Mouse (Mus musculus): ENCODE data around the gene Zfp354c. TPM values are rescaled to one million over a fixed set of nuclear protein-coding genes. Genes with fewer than 3 reads are reported as not detected.
A peak's percentile ranks its signal among the peaks of the same experiment; 100 is the strongest.

Gene Zfp354c
- polyA plus RNA-seq (2015; fragmentation: Nextera tagmentation; extraction: Ambion mirVana) = 1.7 TPM in 2 replicates

DNA sequence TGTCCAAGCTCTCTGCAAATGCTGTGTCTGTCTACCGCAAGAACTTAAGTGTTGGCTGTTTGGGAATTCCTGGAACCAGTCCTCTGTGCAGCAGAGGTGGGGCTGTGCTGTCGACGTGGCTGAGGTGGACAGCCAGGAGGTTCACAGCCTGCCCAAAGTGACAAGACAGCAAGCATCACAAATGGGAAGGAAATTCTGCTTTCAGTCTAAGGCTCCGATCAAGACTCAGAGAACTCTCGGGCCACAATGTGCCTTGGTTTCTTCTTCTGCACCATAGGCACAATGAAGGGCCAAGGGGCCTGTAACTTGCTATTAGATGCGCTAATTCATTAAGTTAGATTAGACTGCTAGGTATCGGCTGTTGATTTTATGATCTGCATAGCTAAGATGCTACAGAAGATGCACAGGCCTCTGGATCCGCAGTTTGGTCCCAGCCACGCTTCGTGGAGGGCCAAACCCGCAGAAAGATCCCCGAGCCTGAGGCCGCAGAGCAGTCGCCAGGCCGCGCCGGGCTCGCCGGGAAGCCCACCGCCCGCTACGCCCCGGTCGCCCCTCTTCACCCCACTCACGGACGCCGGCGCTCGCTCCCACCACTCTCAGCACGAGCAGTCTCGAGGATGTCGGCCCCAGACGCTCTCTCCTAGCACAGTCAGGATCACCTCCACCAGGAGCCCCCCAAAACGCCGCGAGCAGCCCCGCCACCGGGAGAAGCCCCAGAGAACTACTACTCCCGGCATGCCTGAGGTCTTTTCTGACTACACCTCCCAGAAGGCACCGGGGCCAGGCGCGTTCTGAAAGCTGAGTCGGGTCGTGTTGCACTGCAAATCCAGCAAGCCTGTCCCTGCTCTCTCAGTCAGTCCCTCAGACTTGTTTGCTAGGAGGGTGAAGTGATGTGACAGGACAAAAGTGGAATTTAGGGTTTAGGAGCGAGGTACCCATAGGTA lies at the start of gene Zfp354c:
Zfp354c (minus strand) TSS at position 715 of the 944 bp plus-strand sequence.
- H3K4me3 ChIP-seq (replicated peaks) = peak within 1 kb of the TSS; percentile 69
- DNase-seq (peak; percentile 69), ATAC-seq (ENCODE audit: low read depth) (peak; percentile 88)
- H3K36me3 ChIP-seq = no peaks in the 10 kb centered on the region
- H3K9me3 ChIP-seq (replicated peaks) = no peaks in the 10 kb centered on the region
- H3K4me1 ChIP-seq (replicated peaks) = peaks cover 7% of the 10 kb centered on the region
- H3K9ac ChIP-seq = peak within 1 kb of the TSS; percentile 69
- H3K27ac ChIP-seq = no peak within 1 kb of the TSS
- 2% methylated on average over 45 of the region's 45 CpGs for WGBS (ENCODE audit: insufficient replicate concordance)
- H3K27me3 ChIP-seq = no peaks in the 10 kb centered on the region
- peak within 1 kb of the TSS; percentile 86 for H3K4me2 ChIP-seq

DNA sequence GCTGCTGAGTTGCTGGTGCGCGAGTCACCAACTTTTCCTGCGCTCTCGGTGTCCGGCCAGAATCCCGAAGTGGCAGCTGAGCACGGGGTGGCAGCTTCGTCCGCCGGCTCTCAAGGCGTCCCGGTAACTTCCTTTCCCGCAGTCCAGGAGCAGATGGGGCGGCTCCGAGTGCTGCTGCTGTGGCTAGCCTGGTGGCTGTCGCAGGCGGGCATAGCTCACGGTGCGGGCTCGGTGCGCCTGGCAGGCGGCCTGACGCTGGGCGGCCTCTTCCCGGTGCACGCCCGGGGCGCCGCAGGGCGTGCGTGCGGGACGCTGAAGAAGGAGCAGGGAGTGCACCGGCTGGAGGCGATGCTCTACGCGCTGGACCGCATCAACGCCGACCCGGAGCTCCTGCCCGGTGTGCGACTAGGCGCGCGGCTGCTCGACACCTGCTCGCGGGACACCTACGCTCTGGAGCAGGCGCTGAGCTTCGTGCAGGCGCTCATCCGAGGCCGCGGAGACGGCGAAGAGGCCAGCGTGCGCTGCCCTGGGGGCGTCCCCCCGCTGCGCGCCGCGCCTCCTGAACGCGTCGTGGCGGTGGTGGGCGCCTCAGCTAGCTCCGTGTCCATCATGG lies 23.6 kb upstream of the Zfp354c start:
- DNase-seq = no peak
- ATAC-seq (ENCODE audit: low read depth) = no peak
- no peaks in the 10 kb centered on the region; the same call in 1 of the 2 replicates for H3K4me1 ChIP-seq (replicated peaks)
- peak overlapping the region; percentile 29 for H3K4me3 ChIP-seq (replicated peaks)
- no peak overlapping the region for H3K9ac ChIP-seq
- no peaks in the 10 kb centered on the region for H3K36me3 ChIP-seq
- under 1% methylated on average over 72 of the region's 72 CpGs for WGBS (ENCODE audit: insufficient replicate concordance)
- H3K4me2 ChIP-seq = peak overlapping the region; percentile 44
- H3K27me3 ChIP-seq = peaks cover 63% of the 10 kb centered on the region
- 0 out of 2 replicates have a peak, but pooled peaks cover 4% of the 10 kb centered on the region for H3K9me3 ChIP-seq (replicated peaks)
- no peak overlapping the region for H3K27ac ChIP-seq

DNA sequence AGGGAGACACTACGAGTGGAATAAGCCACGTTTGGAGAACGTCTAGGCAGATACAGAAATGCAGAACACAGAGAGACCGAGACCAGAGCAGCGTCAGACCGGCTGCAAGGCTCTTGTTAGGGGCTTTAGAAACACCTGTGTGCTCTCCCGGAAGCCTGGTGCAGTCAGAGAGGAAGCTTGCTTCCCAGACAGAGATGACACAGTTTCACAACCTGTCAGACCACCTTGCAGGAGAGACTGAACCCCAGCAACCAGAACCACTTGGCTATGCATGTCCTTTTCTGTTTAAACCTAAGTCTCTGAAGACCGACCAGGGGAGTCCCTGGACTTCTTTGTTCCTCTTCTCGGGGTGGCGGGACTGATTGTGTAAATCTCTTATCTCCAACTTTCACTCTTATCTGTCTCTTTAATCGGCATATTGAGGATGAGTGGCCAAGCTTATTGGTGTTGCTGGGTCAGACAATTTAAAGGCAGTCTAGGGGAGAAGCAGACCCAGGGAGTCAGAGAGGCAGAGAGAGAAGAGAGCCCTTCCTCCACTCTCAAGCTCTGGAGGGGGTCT lies 22.7 kb upstream of the Zfp354c start, which contains the start of gene Grm6:
Grm6 (plus strand) TSS at position 509 of the 559 bp plus-strand sequence.
- no peak within 1 kb of the TSS for H3K27ac ChIP-seq
- H3K4me3 ChIP-seq (replicated peaks) = peak within 1 kb of the TSS; percentile 29
- H3K36me3 ChIP-seq = no peaks in the 10 kb centered on the region
- H3K9me3 ChIP-seq (replicated peaks) = 0 out of 2 replicates have a peak, but pooled peaks cover 4% of the 10 kb centered on the region
- peak within 1 kb of the TSS; percentile 44 for H3K4me2 ChIP-seq
- H3K27me3 ChIP-seq = peaks cover 63% of the 10 kb centered on the region
- WGBS (ENCODE audit: insufficient replicate concordance) = 1% methylated on average over 11 of the region's 11 CpGs
- no peaks in the 10 kb centered on the region; the same call in 1 of the 2 replicates for H3K4me1 ChIP-seq (replicated peaks)
- H3K9ac ChIP-seq = no peak within 1 kb of the TSS
- ATAC-seq (ENCODE audit: low read depth) (no peak), DNase-seq (no peak)

DNA sequence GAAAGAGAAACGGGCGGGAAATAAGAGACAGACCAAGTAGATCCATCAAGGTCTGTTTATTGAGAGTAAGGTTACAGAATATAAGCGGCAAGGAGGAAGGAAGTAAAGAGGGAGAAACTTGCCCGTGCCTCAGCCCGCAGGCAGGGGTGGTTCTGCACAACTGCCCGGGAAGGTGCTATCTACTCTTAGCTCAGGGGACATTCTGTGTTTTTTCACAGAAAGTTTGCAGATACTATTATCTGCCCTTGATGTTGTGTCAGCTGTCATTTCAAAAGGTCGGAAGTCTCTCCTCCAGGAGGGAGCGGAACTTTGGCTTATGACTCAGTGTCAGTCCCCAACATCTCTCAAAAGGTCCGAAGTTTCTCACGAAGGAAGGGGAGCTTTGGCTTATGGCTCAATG lies 21.8 kb upstream of the Zfp354c start:
- Histone ChIP-seq H3K36me3 (no peaks in the 10 kb centered on the region), H3K4me3 (replicated peaks) (no peak overlapping the region), H3K27ac (no peak overlapping the region), H3K4me1 (replicated peaks) (no peaks in the 10 kb centered on the region; the same call in 1 of the 2 replicates), H3K9me3 (replicated peaks) (0 out of 2 replicates have a peak, but pooled peaks cover 4% of the 10 kb centered on the region), H3K9ac (no peak overlapping the region), H3K27me3 (peaks cover 63% of the 10 kb centered on the region), H3K4me2 (no peak overlapping the region)
- DNase-seq = no peak
- 1% methylated on average over 10 of the region's 10 CpGs for WGBS (ENCODE audit: insufficient replicate concordance)
- ATAC-seq (ENCODE audit: low read depth) = no peak

DNA sequence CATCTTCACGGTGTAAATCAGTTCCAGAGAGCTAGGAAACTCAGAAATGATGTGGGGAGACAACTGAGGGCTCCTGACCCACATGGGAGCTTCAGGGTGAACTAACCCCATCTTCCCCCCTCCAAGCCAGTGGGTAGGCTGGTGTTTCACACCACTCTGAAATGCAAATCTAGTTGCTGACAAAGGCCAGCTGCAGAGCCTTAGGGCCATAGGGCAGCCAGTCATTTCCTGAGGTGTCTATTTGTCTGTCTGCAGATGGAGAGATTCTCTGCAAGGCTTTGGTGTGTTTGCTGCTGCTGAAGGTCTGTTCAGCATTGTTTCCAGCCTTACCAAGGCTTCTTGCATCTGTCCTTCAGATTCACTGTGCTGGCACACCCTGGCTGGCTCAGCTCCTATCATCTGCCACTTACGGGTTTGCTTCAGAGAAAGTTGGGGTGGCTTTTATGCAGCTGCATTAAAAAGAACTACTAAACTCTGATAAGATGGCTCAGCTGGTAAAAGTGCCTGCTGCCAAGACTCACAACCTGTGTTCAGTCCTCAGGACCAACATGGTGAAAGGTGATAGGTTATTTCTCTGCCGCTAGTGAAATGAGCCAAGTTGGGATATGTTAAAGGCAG lies 21.1 kb upstream of the Zfp354c start:
- ATAC-seq (ENCODE audit: low read depth) (no peak), DNase-seq (no peak)
- 0 out of 2 replicates have a peak, but pooled peaks cover 4% of the 10 kb centered on the region for H3K9me3 ChIP-seq (replicated peaks)
- no peaks in the 10 kb centered on the region for H3K36me3 ChIP-seq
- no peak overlapping the region for H3K4me2 ChIP-seq
- no peak overlapping the region for H3K27ac ChIP-seq
- WGBS (ENCODE audit: insufficient replicate concordance) = 23% methylated on average over 3 of the region's 3 CpGs
- no peak overlapping the region for H3K4me3 ChIP-seq (replicated peaks)
- no peak overlapping the region for H3K9ac ChIP-seq
- H3K4me1 ChIP-seq (replicated peaks) = no peaks in the 10 kb centered on the region; the same call in 1 of the 2 replicates
- H3K27me3 ChIP-seq = peaks cover 63% of the 10 kb centered on the region

DNA sequence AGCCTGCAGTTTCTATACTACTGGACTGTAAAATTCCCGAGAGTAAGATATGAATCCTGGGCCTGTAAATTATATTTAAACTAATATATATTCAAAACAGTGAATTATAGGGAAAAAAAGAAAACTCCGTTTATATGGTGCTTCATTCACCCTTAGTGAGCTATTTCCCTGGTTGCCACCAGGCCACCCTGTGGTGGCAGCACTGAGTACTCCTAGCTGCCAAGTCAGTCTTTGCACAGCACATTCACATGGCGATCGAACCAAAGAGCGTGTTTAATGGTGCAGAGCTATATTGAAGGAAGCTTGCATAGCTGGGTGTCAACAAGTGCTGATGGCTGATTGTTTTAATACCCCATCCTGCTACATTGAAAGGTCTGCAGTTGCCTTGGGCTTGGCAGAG lies 19.5 kb upstream of the Zfp354c start:
- no peak overlapping the region for H3K4me2 ChIP-seq
- no peak for DNase-seq
- H3K4me3 ChIP-seq (replicated peaks) = no peak overlapping the region
- no peak overlapping the region for H3K27ac ChIP-seq
- H3K36me3 ChIP-seq = no peaks in the 10 kb centered on the region
- no peak for ATAC-seq (ENCODE audit: low read depth)
- H3K9me3 ChIP-seq (replicated peaks) = 0 out of 2 replicates have a peak, but pooled peaks cover 4% of the 10 kb centered on the region
- peaks cover 47% of the 10 kb centered on the region for H3K27me3 ChIP-seq
- WGBS (ENCODE audit: insufficient replicate concordance) = 64% methylated on average over 5 of the region's 5 CpGs
- H3K9ac ChIP-seq = no peak overlapping the region
- H3K4me1 ChIP-seq (replicated peaks) = no peaks in the 10 kb centered on the region; the same call in 1 of the 2 replicates

DNA sequence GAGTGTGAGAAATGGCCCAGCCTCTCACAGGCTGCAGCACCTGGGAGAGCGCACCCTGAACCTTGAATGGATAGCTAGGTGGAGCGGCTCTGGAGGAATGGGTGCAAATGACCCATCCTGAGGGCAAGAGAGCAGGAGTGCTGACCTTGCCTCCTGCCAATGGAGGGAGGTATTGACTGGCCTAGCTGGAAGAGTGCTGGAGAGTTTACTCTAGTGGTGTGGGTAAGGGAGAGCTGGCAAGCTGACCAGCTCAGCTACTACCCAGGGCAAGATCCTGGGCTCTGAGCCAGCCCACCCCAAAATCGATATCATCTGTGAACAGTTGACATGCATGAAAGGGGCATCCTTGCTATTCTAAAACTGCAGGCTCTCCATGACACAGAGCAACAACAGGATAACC lies 18.4 kb upstream of the Zfp354c start:
- peaks cover 7% of the 10 kb centered on the region; the same call in 1 of the 2 replicates for H3K4me1 ChIP-seq (replicated peaks)
- no peak overlapping the region for H3K27ac ChIP-seq
- no peak overlapping the region for H3K9ac ChIP-seq
- H3K4me3 ChIP-seq (replicated peaks) = no peak overlapping the region
- DNase-seq (no peak), ATAC-seq (ENCODE audit: low read depth) (no peak)
- whole genome bisulfite sequencing (ENCODE audit: insufficient replicate concordance) = 79% methylated on average over 3 of the region's 3 CpGs
- H3K27me3 ChIP-seq = peaks cover 36% of the 10 kb centered on the region
- H3K4me2 ChIP-seq = no peak overlapping the region
- 0 out of 2 replicates have a peak, but pooled peaks cover 4% of the 10 kb centered on the region for H3K9me3 ChIP-seq (replicated peaks)
- H3K36me3 ChIP-seq = no peaks in the 10 kb centered on the region

DNA sequence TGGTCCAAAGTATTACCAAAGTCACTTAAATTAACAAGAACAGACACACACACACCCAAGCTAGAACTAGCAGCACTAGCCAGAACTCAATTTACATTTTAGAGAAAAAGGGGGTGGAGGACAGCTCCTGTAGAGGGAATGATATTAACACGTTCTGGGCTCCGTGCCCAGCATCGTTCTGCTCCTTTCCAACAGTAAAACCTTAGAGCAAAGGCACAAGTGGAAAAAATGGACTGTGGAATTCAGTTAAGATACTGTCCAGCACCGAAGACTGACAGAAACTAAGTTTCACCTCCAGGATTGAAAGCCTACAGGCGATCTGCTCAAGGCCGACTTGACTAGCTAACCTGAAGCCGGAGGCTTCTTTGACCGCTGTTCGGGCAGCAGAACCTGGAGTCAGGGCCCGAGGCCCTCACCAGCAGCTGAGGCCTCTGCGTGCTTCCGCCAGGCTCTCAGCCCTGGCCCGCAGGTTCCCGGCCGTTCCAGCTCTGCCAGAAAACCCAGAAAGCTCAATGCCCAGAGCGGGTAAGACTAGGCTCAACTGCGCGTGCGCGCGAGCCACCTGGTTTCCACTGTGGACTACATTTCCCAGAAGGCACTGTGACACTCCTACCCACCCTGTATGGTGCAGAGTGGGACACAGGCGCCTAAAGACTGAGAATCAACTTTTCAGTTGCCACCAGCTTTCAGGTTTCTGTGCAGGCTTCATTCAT lies 13.7 kb upstream of the Zfp354c start, which contains the start of gene Zfp879:
Zfp879 (minus strand) TSS at position 530 of the 713 bp plus-strand sequence.
- 23% methylated on average over 22 of the region's 22 CpGs for WGBS (ENCODE audit: insufficient replicate concordance)
- H3K27me3 ChIP-seq = no peaks in the 10 kb centered on the region
- H3K9ac ChIP-seq = peak within 1 kb of the TSS; percentile 62
- no peaks in the 10 kb centered on the region for H3K9me3 ChIP-seq (replicated peaks)
- peak; percentile 87 for ATAC-seq (ENCODE audit: low read depth)
- no peak within 1 kb of the TSS for H3K27ac ChIP-seq
- peak within 1 kb of the TSS; percentile 64 for H3K4me2 ChIP-seq
- H3K36me3 ChIP-seq = no peaks in the 10 kb centered on the region
- DNase-seq = peak; percentile 73
- peak within 1 kb of the TSS; percentile 51 for H3K4me3 ChIP-seq (replicated peaks)
- 0 out of 2 replicates have a peak, but pooled peaks cover 8% of the 10 kb centered on the region for H3K4me1 ChIP-seq (replicated peaks)

DNA sequence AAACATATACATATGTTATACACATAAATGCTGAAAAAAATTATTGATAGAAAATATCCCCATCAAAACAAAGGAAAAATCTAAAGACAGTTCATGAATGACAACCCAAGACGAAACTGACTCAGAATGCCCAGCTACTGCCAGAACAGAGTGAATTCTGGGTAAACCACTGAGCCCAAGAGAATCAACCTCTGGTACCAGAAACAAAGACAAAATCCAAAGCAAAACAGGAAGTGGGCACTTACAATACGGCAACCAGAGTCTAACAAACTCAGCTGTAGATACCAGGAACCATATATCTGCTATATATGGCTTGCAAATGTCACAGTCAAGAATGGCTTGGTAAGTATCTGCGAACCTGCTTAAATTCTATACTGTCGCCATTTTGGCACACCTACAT lies 8.2 kb upstream of the Zfp354c start:
- Histone ChIP-seq H3K36me3 (no peaks in the 10 kb centered on the region), H3K9ac (no peak overlapping the region), H3K27me3 (no peaks in the 10 kb centered on the region), H3K9me3 (replicated peaks) (no peaks in the 10 kb centered on the region), H3K4me3 (replicated peaks) (no peak overlapping the region), H3K4me2 (no peak overlapping the region), H3K27ac (no peak overlapping the region), H3K4me1 (replicated peaks) (no peaks in the 10 kb centered on the region)
- no peak for DNase-seq
- 57% methylated on average over 4 of the region's 4 CpGs for WGBS (ENCODE audit: insufficient replicate concordance)
- no peak for ATAC-seq (ENCODE audit: low read depth)

DNA sequence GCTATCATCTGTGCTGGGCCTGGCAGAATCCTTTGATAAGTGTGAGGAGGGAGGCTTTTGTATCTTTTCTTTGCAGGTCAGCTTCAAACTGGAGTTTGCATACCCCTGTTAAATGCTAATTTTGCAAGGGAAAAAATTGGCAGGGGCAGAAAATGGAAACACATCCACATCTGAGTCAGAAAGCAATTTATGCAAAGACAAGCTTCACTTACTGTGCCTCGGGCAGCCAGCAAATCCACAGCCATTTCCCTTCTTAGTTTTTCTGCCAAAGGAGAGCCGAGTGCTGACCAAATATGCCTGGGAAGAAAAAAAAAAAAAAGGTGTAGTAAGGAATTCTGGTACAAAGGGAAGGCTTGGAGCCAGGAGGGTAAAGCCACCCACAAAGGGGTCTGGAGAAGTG lies 1.3 kb downstream of the Zfp354c start:
- no peaks in the 10 kb centered on the region for H3K36me3 ChIP-seq
- H3K4me2 ChIP-seq = peak overlapping the region; percentile 86
- no peak overlapping the region for H3K4me3 ChIP-seq (replicated peaks)
- no peak for ATAC-seq (ENCODE audit: low read depth)
- H3K27ac ChIP-seq = no peak overlapping the region
- peaks cover 7% of the 10 kb centered on the region for H3K4me1 ChIP-seq (replicated peaks)
- H3K9ac ChIP-seq = no peak overlapping the region
- 62% methylated on average over 2 of the region's 2 CpGs for WGBS (ENCODE audit: insufficient replicate concordance)
- DNase-seq = no peak
- H3K27me3 ChIP-seq = no peaks in the 10 kb centered on the region
- H3K9me3 ChIP-seq (replicated peaks) = no peaks in the 10 kb centered on the region

All from liver, embryonic 13.5 days (tissue).